Mouse (Mus musculus): ENCODE results near the gene Heyl. TPM values are rescaled to one million over a fixed set of nuclear protein-coding genes. Genes with fewer than 3 reads are reported as not detected.
"Not testable (repeated sequence)": the region's sequence is repeated elsewhere in the genome, so short reads cannot be mapped to it uniquely, and the experiment has no call there.

Gene Heyl
- polyA plus RNA-seq, 1 experiment = not detected

DNA sequence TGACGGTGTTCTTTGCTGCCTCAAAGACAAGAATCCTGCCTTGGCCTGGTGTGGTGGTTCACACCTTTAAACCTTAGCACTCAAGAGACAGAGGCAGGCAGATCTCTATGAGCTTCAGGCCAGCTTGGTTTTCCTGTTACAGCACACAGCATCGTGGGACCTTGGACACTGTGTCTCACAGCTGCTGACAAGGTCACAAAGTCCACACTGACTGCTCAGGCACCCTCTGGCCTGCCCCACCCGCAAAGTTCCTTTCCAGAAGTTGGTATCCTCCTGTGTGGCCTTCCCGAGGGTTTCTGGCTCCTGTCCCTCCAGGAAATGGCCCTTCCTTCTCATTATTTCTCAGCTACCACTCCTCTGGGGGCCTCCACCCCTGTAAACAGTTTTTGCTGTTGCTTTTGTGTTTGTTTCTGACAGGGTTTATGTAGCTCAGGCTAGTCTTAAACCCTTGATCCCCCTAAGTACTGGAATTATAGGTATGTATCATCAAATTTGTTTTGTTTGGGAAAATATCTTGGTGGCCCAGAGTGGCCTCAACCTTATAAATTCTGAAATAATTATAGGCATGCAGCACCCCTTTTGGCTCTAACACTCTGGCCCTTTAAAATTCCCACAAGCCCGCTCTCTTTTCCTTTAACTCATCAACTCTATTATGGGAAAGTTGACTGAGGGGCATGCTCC, 28.5 kb downstream of the Heyl start, which contains the start of gene Pabpc4:
TSS of gene Pabpc4 (plus strand) at position 631 of the 681 bp plus-strand sequence.
- TF ChIP-seq TAL1 (IDR thresholded peaks at IDR 0.05; ENCODE audit: low read length) (no peak), GATA1 (IDR thresholded peaks at IDR 0.05; ENCODE audit: low read length) (no peak)
- H3K36me3 ChIP-seq (ENCODE audit: control insufficient read depth) = no peaks in the 10 kb centered on the region
- no peaks in the 10 kb centered on the region for H3K9me3 ChIP-seq (ENCODE audit: control insufficient read depth, low read length)
- no peak within 1 kb of the TSS for H3K4me3 ChIP-seq (replicated peaks)
- no peaks in the 10 kb centered on the region for H3K4me1 ChIP-seq (ENCODE audit: control insufficient read depth)
- H3K27me3 ChIP-seq (ENCODE audit: control insufficient read depth) = peaks cover 16% of the 10 kb centered on the region

DNA sequence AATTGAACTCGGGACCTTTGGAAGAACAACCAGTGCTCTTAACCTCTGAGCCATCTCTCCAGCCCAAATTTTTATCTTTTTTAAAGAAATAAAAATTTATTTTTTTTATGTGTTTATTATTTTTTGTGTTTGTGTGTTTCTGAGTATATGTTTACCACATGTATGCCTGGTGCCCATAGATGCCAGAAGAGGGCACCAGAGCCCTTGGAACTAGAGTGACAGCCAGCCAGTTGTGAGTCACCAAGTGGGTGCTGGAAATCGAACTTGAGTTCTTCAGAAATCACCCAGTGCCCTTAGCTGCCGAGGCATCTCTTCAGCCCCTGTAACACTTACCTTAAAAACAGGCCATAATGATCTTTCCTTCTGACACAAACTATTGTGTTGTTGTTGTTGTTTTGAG, 37.7 kb downstream of the Heyl start:
- no peak for TF ChIP-seq GATA1 (IDR thresholded peaks at IDR 0.05; ENCODE audit: low read length)
- no peak for TF ChIP-seq TAL1 (IDR thresholded peaks at IDR 0.05; ENCODE audit: low read length)
- Histone ChIP-seq H3K27me3 (ENCODE audit: control insufficient read depth) (peaks cover 13% of the 10 kb centered on the region), H3K36me3 (ENCODE audit: control insufficient read depth) (no peaks in the 10 kb centered on the region), H3K9me3 (ENCODE audit: control insufficient read depth, low read length) (no peaks in the 10 kb centered on the region), H3K4me1 (ENCODE audit: control insufficient read depth) (no peaks in the 10 kb centered on the region), H3K4me3 (replicated peaks) (no peak overlapping the region)

DNA sequence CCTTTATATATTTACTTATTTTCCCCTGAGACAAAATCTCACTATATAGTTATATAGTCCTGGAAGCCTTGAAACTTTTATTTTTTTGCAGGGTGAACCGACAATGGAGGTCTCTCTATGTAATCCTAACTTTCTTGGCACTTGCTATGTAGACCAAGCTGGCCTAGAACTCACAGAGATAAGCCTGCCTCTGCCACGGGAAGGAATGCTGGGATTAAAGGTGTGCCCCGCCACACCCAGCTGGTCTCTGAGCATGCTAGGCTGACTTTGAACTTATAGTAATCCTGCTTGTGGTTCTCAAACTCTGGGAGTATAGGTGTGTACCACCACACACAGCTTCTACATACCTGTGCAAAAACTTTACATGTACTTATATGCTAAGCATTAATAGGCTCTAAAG, 46.8 kb downstream of the Heyl start:
- no peak overlapping the region for H3K4me3 ChIP-seq (replicated peaks)
- H3K9me3 ChIP-seq (ENCODE audit: control insufficient read depth, low read length) = no peaks in the 10 kb centered on the region
- H3K27me3 ChIP-seq (ENCODE audit: control insufficient read depth) = peaks cover 7% of the 10 kb centered on the region
- peaks cover 16% of the 10 kb centered on the region for H3K36me3 ChIP-seq (ENCODE audit: control insufficient read depth)
- peaks cover 28% of the 10 kb centered on the region for H3K4me1 ChIP-seq (ENCODE audit: control insufficient read depth)
- no peak for TF ChIP-seq TAL1 (IDR thresholded peaks at IDR 0.05; ENCODE audit: low read length)
- TF ChIP-seq GATA1 (IDR thresholded peaks at IDR 0.05; ENCODE audit: low read length) = no peak

DNA sequence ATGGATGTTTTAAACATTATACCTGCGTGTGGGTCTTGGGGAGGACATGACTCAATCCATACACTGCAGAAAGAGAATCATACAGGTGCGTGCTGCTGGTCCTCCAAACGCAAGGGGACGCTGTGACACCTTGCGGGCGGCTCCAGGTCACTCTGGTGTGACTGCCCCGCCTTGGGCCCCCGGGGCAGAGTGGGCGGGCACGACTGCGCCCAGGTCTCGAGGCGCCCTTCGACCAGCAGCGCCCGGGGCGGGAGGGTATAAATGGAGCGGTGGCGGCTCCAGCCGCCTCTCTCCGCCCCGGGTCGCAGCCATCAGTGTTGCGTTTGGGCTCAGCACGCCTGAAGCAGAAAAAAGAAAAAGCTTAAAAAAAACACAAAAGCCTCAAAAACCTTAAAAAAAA, 49.1 kb downstream of the Heyl start:
- no peak for TF ChIP-seq GATA1 (IDR thresholded peaks at IDR 0.05; ENCODE audit: low read length)
- H3K27me3 ChIP-seq (ENCODE audit: control insufficient read depth) = no peaks in the 10 kb centered on the region
- H3K4me1 ChIP-seq (ENCODE audit: control insufficient read depth) = peaks cover 46% of the 10 kb centered on the region
- no peaks in the 10 kb centered on the region for H3K9me3 ChIP-seq (ENCODE audit: control insufficient read depth, low read length)
- H3K36me3 ChIP-seq (ENCODE audit: control insufficient read depth) = peaks cover 40% of the 10 kb centered on the region
- H3K4me3 ChIP-seq (replicated peaks) = peak overlapping the region; percentile 67

DNA sequence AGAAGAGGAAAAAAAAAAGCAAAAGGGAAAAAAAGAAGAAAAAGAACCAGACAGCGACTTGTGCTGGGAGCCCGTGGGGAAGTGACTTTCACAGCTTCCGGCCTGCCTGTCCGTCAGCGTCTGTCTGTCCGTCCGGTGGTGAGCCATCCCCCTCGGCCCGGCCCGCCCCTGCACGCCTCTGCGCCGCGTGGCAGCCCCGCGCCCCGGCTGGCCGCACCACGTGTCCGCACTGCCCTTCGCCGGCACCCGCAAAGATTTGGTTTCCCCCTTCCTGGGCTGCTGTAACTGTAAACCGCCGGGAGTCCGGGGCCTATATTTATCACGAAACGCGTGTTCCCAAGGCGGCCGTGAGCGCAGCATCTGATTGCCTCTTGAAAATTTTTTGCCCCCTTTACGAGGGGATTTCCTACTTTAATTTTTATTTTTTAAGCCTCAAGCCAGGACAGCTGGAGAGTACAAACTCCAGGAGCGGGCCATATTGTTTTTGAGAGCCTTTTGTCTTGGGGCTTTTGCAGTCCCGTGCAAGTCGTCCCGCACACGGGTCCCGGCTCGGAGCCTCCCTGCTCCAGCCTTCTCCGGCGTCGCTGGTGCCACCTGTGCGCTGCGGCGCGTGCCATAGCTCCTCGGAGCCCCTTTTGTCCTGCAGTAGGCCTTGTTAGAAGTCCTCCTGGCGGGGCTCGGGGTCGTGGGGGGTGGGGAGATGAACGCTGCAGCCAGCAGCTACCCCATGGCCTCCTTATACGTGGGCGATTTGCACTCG, 49.7 kb downstream of the Heyl start:
- not testable (repeated sequence) for H3K9me3 ChIP-seq (ENCODE audit: control insufficient read depth, low read length); H3K27me3 ChIP-seq (ENCODE audit: control insufficient read depth)
- Histone ChIP-seq H3K4me3 (replicated peaks) (peak overlapping the region; percentile 67), H3K4me1 (ENCODE audit: control insufficient read depth) (peaks cover 52% of the 10 kb centered on the region), H3K36me3 (ENCODE audit: control insufficient read depth) (peaks cover 46% of the 10 kb centered on the region)

DNA sequence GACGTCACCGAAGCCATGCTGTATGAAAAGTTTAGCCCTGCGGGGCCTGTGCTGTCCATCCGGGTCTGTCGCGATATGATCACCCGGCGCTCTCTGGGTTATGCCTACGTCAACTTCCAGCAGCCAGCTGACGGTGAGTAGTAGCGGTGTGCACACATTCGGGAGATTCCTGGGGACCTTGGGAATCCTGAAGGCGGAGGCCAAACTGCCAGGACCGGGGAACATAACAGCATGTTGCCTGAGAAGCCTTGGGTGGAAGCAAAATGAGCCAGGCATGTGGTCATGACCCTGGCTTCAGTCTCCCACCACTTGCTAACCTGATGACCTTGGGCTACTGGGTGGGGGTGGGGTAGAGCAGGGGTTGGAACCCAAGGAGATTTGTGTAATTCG, 50.3 kb downstream of the Heyl start:
- H3K36me3 ChIP-seq (ENCODE audit: control insufficient read depth) = peaks cover 52% of the 10 kb centered on the region
- not testable (repeated sequence) for H3K27me3 ChIP-seq (ENCODE audit: control insufficient read depth); H3K9me3 ChIP-seq (ENCODE audit: control insufficient read depth, low read length)
- peak overlapping the region; percentile 66 for H3K4me3 ChIP-seq (replicated peaks)
- H3K4me1 ChIP-seq (ENCODE audit: control insufficient read depth) = peaks cover 57% of the 10 kb centered on the region

DNA sequence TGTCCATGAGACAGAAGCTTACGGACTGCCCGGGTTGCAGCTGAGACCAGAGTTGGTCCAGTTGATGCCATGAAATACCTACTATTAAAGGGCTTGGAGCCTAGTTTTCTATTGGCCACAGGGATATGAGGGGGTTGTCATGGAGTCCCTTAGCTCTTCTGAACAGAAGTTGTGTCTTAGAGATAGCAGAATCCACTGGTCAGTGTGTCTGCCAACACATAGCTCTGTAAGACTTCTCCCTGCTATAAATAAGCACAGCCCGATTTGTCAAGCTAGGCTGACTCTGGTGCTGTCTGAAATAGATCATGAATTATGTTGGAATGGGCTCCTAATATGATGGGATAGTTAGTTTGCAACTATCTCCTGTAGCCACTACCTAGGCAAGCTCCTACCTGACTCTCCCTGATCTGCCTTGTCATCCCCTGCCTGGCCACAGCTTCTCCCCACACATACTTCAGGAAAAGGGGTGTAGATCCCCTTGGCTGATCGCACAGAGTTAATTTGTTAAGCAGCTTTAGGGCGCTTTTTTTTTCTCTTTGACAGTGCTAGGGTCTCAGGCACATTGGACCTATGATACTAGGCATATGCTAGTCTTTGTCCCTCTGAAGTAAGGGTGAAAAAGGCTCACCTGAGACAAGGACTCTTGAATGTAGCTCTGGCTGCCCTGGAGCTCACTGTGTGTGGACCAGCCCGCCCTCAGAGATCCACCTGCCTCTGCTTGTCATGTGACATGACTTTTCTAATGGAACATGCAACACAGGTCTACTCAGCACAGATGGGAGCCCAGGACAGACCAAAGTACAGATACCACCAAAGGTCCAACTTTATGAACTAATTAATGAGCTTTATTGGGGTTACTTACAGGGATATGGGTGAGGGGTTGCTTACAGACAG, 51.6 kb downstream of the Heyl start:
- peaks cover 8% of the 10 kb centered on the region for H3K9me3 ChIP-seq (ENCODE audit: control insufficient read depth, low read length)
- TF ChIP-seq GATA1 (IDR thresholded peaks at IDR 0.05; ENCODE audit: low read length) = no peak
- TF ChIP-seq TAL1 (IDR thresholded peaks at IDR 0.05; ENCODE audit: low read length) = no peak
- H3K4me1 ChIP-seq (ENCODE audit: control insufficient read depth) = peaks cover 64% of the 10 kb centered on the region
- peak overlapping the region; percentile 66 for H3K4me3 ChIP-seq (replicated peaks)
- no peaks in the 10 kb centered on the region; the same call in 1 of the 2 replicates for H3K27me3 ChIP-seq (ENCODE audit: control insufficient read depth)
- H3K36me3 ChIP-seq (ENCODE audit: control insufficient read depth) = peaks cover 65% of the 10 kb centered on the region

DNA sequence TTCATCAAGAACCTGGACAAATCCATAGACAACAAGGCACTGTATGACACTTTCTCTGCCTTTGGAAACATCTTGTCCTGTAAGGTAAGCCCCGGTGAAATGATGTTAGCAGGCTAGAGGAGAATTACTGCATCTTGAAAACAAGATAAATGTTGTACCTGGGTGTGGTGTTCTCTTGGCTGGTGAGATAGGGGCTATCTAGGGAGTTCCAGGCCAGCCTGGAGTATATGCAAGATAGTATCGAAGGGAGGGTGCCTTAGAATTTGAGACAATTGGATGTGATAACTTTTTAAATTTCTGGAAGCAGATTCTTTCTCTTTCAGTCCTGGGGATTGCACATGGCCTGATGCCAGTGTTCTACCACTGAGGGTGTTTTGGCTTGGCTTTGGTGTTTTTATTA, 53.4 kb downstream of the Heyl start:
- H3K4me3 ChIP-seq (replicated peaks) = peak overlapping the region; percentile 66
- H3K4me1 ChIP-seq (ENCODE audit: control insufficient read depth) = peaks cover 59% of the 10 kb centered on the region
- TF ChIP-seq TAL1 (IDR thresholded peaks at IDR 0.05; ENCODE audit: low read length) (peak; percentile 89), GATA1 (IDR thresholded peaks at IDR 0.05; ENCODE audit: low read length) (peak; percentile 97)
- H3K36me3 ChIP-seq (ENCODE audit: control insufficient read depth) = peaks cover 83% of the 10 kb centered on the region
- no peaks in the 10 kb centered on the region; the same call in 1 of the 2 replicates for H3K27me3 ChIP-seq (ENCODE audit: control insufficient read depth)
- H3K9me3 ChIP-seq (ENCODE audit: control insufficient read depth, low read length) = peaks cover 8% of the 10 kb centered on the region

DNA sequence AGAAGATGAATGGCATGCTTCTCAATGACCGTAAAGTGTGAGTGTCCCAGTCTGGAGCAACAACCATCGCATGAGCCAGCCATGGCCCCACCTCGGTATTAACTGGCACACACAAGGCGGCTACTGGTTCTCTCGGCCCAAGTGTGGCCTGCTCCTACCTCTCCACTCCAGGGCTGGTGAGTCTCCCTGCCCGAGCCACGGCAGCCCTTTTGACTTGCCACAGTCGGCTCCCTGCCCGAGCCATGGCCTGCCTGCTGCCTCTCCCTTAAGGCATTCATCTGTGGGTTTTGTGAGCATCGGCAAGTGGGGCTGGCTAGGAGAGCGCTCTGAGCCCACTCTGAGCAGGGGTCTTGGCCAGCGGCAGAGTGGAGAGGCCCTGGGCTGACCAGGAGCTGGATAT, 55.7 kb downstream of the Heyl start:
- Histone ChIP-seq H3K4me3 (replicated peaks) (peak overlapping the region; percentile 66), H3K27me3 (ENCODE audit: control insufficient read depth) (no peaks in the 10 kb centered on the region; the same call in 1 of the 2 replicates), H3K9me3 (ENCODE audit: control insufficient read depth, low read length) (peaks cover 8% of the 10 kb centered on the region), H3K36me3 (ENCODE audit: control insufficient read depth) (peaks cover 100% of the 10 kb centered on the region), H3K4me1 (ENCODE audit: control insufficient read depth) (peaks cover 64% of the 10 kb centered on the region)
- TF ChIP-seq GATA1 (IDR thresholded peaks at IDR 0.05; ENCODE audit: low read length) (no peak), TAL1 (IDR thresholded peaks at IDR 0.05; ENCODE audit: low read length) (no peak)

Measured in erythroblast, embryonic 14.5 days (primary cell).